Mouse (Mus musculus) kidney, embryonic 15.5 days (tissue): ENCODE data around the gene Cacna2d1. TPM values are rescaled to one million over a fixed set of nuclear protein-coding genes. Genes with fewer than 3 reads are reported as not detected.

Experiments
- ATAC-seq: fragments of 200-750 bp; cut with Nextera tagmentation; replicated peaks from 2 replicates; pipeline ENCODE4 v1.8.0; 2017; ENCODE audit warnings: moderate TSS enrichment; ENCODE audit not compliant: low FRiP score
- H3K27ac ChIP-seq: fragments of 300-500 bp; sonication (generic); 2 replicates; pipeline ENCODE4 v1.5.1; 2015; ENCODE audit warnings: mild to moderate bottlenecking, inconsistent platforms
- H3K27me3 ChIP-seq: fragments of 300-500 bp; sonication (generic); 2 replicates; pipeline ENCODE4 v1.6.1; 2015; ENCODE audit warnings: inconsistent platforms
- H3K36me3 ChIP-seq: fragments of 300-500 bp; sonication (generic); 2 replicates; pipeline ENCODE4 v1.6.1; 2015; ENCODE audit warnings: inconsistent platforms
- H3K4me1 ChIP-seq: fragments of 300-500 bp; sonication (generic); 2 replicates; pipeline ENCODE4 v1.6.1; 2015; ENCODE audit warnings: inconsistent platforms
- H3K4me2 ChIP-seq: fragments of 300-500 bp; sonication (generic); 2 replicates; pipeline ENCODE4 v1.6.1; 2015; ENCODE audit warnings: moderate library complexity, mild to moderate bottlenecking, inconsistent platforms
- H3K4me3 ChIP-seq: fragments of 300-500 bp; sonication (generic); replicated peaks from 2 replicates; pipeline ENCODE4 v1.5.1; 2015; ENCODE audit warnings: mild to moderate bottlenecking, inconsistent platforms
- H3K9ac ChIP-seq: fragments of 300-500 bp; sonication (generic); 2 replicates; pipeline ENCODE4 v1.6.1; 2015; ENCODE audit warnings: mild to moderate bottlenecking, inconsistent platforms
- H3K9me3 ChIP-seq: fragments of 300-500 bp; sonication (generic); replicated peaks from 2 replicates; pipeline ENCODE4 v1.6.1; 2016; ENCODE audit warnings: inconsistent platforms
- WGBS: fragments of 180-500 bp; shearing (Covaris S2); methylation state at CpG from one replicate; pipeline ENCODE4 v1.1.7; 2015; ENCODE audit warnings: mixed read lengths; 5-methylcytosine and 5-hydroxymethylcytosine counted together
- polyA plus RNA-seq: library from polyadenylated mRNA; unstranded; fragments of >200 nt; fragmentation: Nextera tagmentation; extraction: Ambion mirVana; gene quantifications from 2 replicates; pipeline ENCODE4 v1.2.1, GENCODE M21; 2015

The Cacna2d1 gene
- polyA plus RNA-seq, 1 experiment from 2014 or later: 18.4 TPM

- no peak for ATAC-seq
- Histone ChIP-seq H3K36me3 (no peaks in the 10 kb centered on the region), H3K9ac (no peak overlapping the region), H3K27ac (no peak overlapping the region), H3K27me3 (no peaks in the 10 kb centered on the region), H3K4me3 (no peak overlapping the region), H3K9me3 (no peaks in the 10 kb centered on the region), H3K4me1 (no peaks in the 10 kb centered on the region), H3K4me2 (no peak overlapping the region)
- 84% methylated on average over 2 of the region's 2 CpGs for WGBS
These were observed 147.8 kb downstream of the Cacna2d1 start for GRCm38 (mm10) chr5:16082253-16082652.

GRCm38 (mm10) chr5:16086979-16087902 is 152.8 kb downstream of the Cacna2d1 start:
- ATAC-seq: no peak
- no peaks in the 10 kb centered on the region for H3K36me3 ChIP-seq
- H3K9ac ChIP-seq: no peak overlapping the region
- no peak overlapping the region for H3K27ac ChIP-seq
- H3K27me3 ChIP-seq: no peaks in the 10 kb centered on the region
- H3K4me2 ChIP-seq: no peak overlapping the region
- no peaks in the 10 kb centered on the region for H3K9me3 ChIP-seq
- H3K4me3 ChIP-seq: no peak overlapping the region
- H3K4me1 ChIP-seq: no peaks in the 10 kb centered on the region
- 71% methylated on average over 10 of the region's 10 CpGs for WGBS

GRCm38 (mm10) chr5:16087995-16088394 is 153.5 kb downstream of the Cacna2d1 start:
- H3K4me3 ChIP-seq: no peak overlapping the region
- no peak overlapping the region for H3K4me2 ChIP-seq
- no peak overlapping the region for H3K27ac ChIP-seq
- WGBS: 85% methylated on average over 2 of the region's 2 CpGs
- no peaks in the 10 kb centered on the region for H3K9me3 ChIP-seq
- H3K27me3 ChIP-seq: no peaks in the 10 kb centered on the region
- H3K4me1 ChIP-seq: no peaks in the 10 kb centered on the region
- ATAC-seq: no peak
- no peaks in the 10 kb centered on the region for H3K36me3 ChIP-seq
- H3K9ac ChIP-seq: no peak overlapping the region

DNA sequence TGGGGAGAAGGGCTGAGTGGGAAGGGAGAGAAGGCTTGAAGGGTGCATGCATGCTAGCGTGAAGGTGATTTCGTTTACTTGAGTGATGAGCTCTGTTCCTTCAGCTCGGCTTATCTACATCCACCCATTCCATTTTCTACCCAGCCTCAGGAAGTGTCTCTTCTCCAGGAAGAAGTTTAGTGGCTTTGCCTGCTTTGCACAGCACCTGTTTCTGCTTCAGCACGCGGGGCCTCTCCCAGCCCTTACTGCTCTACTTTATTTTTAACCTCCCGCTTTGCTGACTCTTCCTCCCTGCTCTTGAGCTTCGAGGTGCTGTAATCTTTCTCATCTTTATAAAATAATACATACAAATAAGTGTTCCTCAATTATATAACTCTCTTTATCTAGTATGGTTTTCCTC is 158.0 kb downstream of the Cacna2d1 start:
- no peaks in the 10 kb centered on the region for H3K9me3 ChIP-seq
- no peak overlapping the region for H3K4me3 ChIP-seq
- H3K27me3 ChIP-seq: no peaks in the 10 kb centered on the region
- 79% methylated on average over 7 of the region's 7 CpGs for WGBS
- no peaks in the 10 kb centered on the region for H3K4me1 ChIP-seq
- no peak for ATAC-seq
- no peaks in the 10 kb centered on the region for H3K36me3 ChIP-seq
- no peak overlapping the region for H3K4me2 ChIP-seq
- no peak overlapping the region for H3K9ac ChIP-seq
- no peak overlapping the region for H3K27ac ChIP-seq

DNA sequence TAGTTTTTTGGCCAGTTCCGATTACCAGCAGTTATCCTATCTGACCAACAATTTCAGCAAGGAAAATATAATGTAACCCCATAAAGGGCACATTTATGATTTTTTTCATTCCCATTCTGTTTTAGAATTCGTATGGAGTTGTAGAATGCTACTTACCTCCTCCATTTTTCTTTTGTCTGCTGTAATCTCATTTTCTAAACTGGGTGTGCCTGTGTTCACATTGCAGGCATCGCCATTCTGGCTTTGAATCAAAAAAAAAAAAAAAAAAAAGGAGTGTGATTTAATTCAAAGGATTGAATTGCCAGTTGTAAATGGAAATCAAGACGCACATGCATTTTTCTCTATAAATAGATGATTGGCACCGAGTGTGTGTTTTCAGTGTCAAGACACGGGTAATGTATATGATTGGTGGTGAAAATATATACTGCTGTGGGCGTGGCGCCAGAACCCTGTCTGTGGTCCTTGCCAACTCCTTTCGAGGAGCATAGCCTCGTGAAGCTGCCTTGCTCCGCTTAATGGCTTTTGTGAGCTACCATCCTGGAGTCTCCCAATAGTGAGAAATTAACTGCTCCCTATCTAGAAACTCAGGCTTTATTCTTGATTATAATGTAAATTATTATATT is 158.7 kb downstream of the Cacna2d1 start:
- Histone ChIP-seq H3K9ac (no peak overlapping the region), H3K4me3 (no peak overlapping the region), H3K4me1 (no peaks in the 10 kb centered on the region), H3K4me2 (no peak overlapping the region), H3K36me3 (no peaks in the 10 kb centered on the region), H3K9me3 (no peaks in the 10 kb centered on the region), H3K27ac (no peak overlapping the region), H3K27me3 (no peaks in the 10 kb centered on the region)
- ATAC-seq: no peak
- 80% methylated on average over 11 of the region's 11 CpGs for WGBS

GRCm38 (mm10) chr5:16095345-16095744 is 160.9 kb downstream of the Cacna2d1 start:
- Histone ChIP-seq H3K27ac (no peak overlapping the region), H3K36me3 (no peaks in the 10 kb centered on the region), H3K9me3 (no peaks in the 10 kb centered on the region), H3K4me1 (no peaks in the 10 kb centered on the region), H3K4me3 (no peak overlapping the region), H3K27me3 (no peaks in the 10 kb centered on the region), H3K4me2 (no peak overlapping the region), H3K9ac (no peak overlapping the region)
- ATAC-seq: no peak
- WGBS: 49% methylated on average over 4 of the region's 4 CpGs

DNA sequence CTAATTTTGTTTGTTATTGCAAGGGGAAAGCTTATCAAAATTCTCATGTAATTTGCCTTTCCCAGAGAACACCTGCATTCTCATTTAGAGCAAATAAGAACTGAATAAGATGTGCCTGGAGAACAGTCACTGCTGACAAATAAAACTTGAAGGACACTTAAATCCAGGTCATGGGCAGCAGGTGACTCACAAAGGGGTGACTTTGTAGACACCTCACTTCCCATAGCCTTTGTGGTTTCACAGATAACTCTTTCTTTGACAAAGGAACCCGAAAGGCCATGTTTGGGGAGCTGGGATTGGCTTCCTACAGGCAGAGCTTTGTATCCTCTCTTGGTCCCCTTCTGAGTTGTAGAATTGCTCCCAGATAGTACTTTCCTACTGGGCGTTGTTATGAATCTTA is 164.3 kb downstream of the Cacna2d1 start:
- no peak overlapping the region for H3K4me3 ChIP-seq
- H3K27ac ChIP-seq: no peak overlapping the region
- WGBS: 90% methylated on average over 2 of the region's 2 CpGs
- no peaks in the 10 kb centered on the region for H3K9me3 ChIP-seq
- no peak for ATAC-seq
- no peaks in the 10 kb centered on the region for H3K36me3 ChIP-seq
- H3K9ac ChIP-seq: no peak overlapping the region
- no peak overlapping the region for H3K4me2 ChIP-seq
- no peaks in the 10 kb centered on the region for H3K27me3 ChIP-seq
- no peaks in the 10 kb centered on the region for H3K4me1 ChIP-seq

- H3K27ac ChIP-seq: no peak overlapping the region
- 92% methylated on average over 1 of the region's 1 CpGs for WGBS
- H3K4me1 ChIP-seq: no peaks in the 10 kb centered on the region
- H3K36me3 ChIP-seq: no peaks in the 10 kb centered on the region
- ATAC-seq: no peak
- H3K27me3 ChIP-seq: no peaks in the 10 kb centered on the region
- no peaks in the 10 kb centered on the region for H3K9me3 ChIP-seq
- H3K9ac ChIP-seq: no peak overlapping the region
- no peak overlapping the region for H3K4me2 ChIP-seq
- H3K4me3 ChIP-seq: no peak overlapping the region
These were observed 167.3 kb downstream of the Cacna2d1 start for GRCm38 (mm10) chr5:16101820-16102219.

DNA sequence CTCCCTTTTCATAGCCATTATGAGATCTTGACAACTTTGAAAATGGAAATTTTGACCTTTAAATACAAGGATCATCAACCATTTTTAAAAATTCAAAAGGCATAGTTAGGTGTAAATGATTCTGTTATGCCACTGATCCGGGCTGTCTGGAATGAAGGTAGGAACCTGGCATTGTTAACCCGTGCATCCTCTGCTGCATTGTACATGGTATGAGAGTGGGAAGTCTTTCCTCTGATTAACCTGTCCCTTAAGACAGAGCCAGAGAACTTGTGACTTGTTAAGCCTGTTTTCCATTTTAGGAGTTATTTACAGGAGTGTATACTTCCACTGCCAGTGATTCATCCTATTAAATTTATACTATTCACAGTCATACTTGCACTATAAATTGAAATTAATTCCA is 171.2 kb downstream of the Cacna2d1 start:
- WGBS: 85% methylated on average over 2 of the region's 2 CpGs
- H3K36me3 ChIP-seq: no peaks in the 10 kb centered on the region
- ATAC-seq: no peak
- no peaks in the 10 kb centered on the region for H3K4me1 ChIP-seq
- H3K4me2 ChIP-seq: no peak overlapping the region
- H3K4me3 ChIP-seq: no peak overlapping the region
- H3K27ac ChIP-seq: no peak overlapping the region
- H3K9me3 ChIP-seq: no peaks in the 10 kb centered on the region
- H3K27me3 ChIP-seq: no peaks in the 10 kb centered on the region
- no peak overlapping the region for H3K9ac ChIP-seq

- no peaks in the 10 kb centered on the region for H3K9me3 ChIP-seq
- no peak overlapping the region for H3K4me2 ChIP-seq
- no peaks in the 10 kb centered on the region for H3K4me1 ChIP-seq
- H3K27ac ChIP-seq: no peak overlapping the region
- no peaks in the 10 kb centered on the region for H3K36me3 ChIP-seq
- H3K27me3 ChIP-seq: no peaks in the 10 kb centered on the region
- no peak overlapping the region for H3K9ac ChIP-seq
- 45% methylated on average over 1 of the region's 1 CpGs for WGBS
- no peak overlapping the region for H3K4me3 ChIP-seq
- no peak for ATAC-seq
These were observed 176.2 kb downstream of the Cacna2d1 start for GRCm38 (mm10) chr5:16110643-16111042.

DNA sequence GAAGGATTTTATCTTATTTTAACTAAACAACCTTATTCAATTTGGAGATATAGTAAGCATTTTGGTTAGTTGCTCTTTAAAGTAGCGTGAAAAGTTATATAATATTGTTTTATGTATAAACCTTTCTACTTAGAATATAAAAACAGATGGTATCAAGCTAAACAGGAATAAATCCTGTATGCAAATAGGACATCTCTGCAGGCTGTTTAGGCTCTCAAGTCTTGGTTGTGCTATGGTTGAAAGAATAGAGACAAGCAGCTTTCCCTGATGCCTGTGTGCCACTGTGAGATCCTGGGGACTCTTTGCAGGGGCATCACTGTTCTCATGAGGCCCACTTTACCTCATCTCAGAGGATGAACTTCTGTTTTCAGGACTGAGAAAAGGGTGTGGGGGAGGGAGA is 179.4 kb downstream of the Cacna2d1 start:
- 79% methylated on average over 1 of the region's 1 CpGs for WGBS
- Histone ChIP-seq H3K4me2 (no peak overlapping the region), H3K27ac (no peak overlapping the region), H3K27me3 (no peaks in the 10 kb centered on the region), H3K9me3 (no peaks in the 10 kb centered on the region), H3K4me1 (no peaks in the 10 kb centered on the region), H3K9ac (no peak overlapping the region), H3K36me3 (no peaks in the 10 kb centered on the region), H3K4me3 (no peak overlapping the region)
- no peak for ATAC-seq

GRCm38 (mm10) chr5:16121334-16121733 is 186.8 kb downstream of the Cacna2d1 start:
- Histone ChIP-seq H3K27me3 (no peaks in the 10 kb centered on the region), H3K4me1 (peaks cover 3% of the 10 kb centered on the region; the same call in 1 of the 2 replicates), H3K36me3 (no peaks in the 10 kb centered on the region), H3K9me3 (no peaks in the 10 kb centered on the region), H3K4me3 (no peak overlapping the region), H3K27ac (no peak overlapping the region), H3K9ac (no peak overlapping the region), H3K4me2 (no peak overlapping the region)
- ATAC-seq: no peak
- 45% methylated on average over 11 of the region's 11 CpGs for WGBS
